Mouse (Mus musculus): Measurements from ENCODE around the gene Drc1.
A peak's percentile ranks its signal among the peaks of the same experiment; 100 is the strongest.

The Drc1 gene

DNA sequence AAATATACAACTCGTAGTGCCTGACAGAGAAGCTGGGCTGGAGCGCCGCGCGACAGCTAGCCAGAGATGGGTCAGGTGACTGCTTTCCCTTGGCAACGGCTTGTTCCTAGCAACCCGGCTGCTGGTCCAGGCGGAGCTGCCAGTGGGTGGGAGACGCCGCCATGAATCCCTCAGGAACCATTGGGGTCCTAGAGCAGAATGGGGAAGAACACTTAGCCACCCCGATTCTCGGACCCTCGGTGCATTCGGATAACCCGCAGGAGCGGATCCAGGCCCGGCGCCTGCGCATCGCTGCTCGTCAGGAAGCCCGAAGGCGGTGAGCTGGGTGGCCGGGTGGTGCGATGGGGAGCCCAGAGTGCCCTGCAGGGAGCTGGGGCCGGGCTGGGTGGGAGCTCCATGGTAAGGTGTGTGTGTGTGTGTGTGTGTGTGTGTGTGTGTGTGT, at the start of gene Drc1:
Drc1 (plus strand) TSS at position 98 of the 442 bp plus-strand sequence.
- DNase-seq: peak; percentile 63 to 68

DNA sequence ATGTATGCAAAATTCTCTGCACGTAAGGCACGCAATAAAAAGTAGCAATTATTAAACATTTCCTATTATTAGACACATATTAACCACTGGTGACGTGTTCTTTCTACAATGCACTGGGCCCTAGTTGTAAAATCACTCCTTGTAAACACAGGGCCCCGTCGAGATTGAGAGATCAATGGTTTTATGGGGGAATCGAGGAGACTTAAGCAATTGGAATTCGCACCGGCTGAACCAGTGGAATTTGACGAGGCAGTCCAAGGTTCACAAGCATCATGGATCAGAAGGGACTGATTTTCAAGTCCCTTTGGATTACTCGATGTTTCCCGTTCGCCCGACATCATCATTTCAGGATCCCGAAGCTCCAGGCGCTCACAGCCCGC, 49.3 kb upstream of the Drc1 start:
- DNase-seq: no peak

DNA sequence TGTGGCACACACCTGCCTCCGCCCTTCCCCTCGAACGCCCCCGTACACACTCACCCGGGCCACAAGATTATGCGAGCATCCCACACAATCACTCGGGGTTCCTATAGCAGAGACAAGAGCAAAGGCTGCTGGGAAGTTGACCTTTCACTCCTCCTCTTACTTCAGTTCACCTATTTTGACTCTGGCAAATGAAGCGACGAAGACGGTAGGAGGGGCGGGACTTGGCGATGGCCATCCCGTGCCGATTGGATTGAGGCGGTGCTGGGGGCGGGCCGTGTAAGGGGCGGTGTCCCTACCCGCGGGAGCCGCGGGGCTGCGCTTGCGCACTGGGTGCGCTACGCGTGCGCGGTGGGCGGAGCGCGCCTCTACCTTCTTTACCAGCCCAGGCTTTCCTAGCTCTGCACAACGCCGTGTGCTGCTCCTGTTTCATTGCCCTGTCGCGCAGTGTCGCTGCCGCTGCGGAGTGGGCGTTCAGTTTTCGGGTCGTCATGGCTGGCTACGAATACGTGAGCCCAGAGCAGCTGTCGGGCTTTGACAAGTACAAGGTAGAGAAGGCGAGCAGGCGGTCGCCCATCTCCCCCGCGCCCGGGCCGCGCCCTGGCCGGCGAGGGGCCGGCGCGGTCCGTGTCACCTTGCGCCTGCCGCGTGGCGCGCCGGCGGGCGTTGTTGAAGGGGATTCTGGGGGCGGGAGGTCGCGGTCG, 48.8 kb upstream of the Drc1 start, which contains the start of gene Selenoi:
Selenoi (plus strand) TSS at position 311 of the 701 bp plus-strand sequence.
- DNase-seq: peak; percentile 98 to 99

DNA sequence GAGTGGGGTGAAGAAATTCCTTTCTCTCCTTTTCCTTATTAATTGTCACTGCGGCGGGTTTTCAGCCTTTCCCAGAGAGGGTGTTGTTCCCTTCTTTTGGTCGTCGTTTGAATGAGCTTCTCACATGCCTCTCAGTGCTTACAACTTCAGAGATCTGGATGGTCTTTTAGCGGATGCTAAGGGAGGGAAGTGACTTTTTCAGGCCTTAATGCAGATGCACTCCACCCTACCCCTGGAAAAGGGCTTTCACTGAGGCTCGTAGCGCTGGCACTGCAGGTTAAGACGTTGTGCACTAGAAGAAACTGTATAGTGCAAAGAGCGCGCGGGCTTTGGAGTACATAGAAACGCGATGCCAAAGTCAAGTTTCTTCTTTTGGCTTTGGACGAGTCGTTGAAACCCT, 48.1 kb upstream of the Drc1 start:
- DNase-seq: peak; percentile 28 to 44

DNA sequence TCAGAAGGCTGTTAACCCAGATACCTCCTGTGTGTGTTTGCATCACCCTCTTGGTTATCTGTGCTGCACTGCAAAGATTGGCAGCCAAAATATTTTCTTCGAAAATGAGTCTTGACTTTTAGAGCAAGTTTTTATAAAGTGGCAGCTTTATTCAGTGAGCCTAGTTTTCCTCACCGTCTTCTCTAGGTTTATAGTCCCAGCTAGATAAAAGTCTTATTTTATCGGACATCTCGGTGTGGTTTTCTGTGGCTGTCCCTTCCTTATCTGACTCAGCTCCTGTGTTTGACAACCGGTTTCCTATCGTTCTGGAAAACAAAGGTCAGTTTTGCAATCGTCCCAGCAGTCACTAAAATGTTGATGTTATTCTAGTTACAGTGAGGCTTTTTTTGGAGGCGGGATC, 47.2 kb upstream of the Drc1 start:
- no peak for DNase-seq

DNA sequence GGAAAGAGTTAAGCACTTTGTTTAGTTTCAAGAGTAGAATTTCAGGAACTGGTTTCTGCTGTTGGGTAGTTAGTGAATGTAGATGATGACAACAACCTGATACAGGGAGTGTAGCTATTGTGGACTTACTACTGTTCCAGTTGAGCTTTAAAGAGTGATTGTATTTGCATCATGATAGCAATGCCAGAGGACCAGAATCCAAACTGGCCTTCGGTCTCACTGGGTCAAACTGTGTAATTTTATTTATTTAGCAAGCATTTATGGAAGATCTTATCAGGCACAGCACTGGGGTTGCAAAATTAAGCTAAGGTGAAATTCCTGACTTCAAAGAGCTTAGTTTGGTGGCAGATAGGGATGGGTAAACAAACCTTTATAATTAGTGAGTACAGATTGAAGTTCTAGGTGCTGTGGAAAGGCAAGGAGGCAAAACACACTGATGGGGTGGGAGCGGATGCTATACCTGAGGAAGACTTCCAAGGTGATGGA, 45.5 kb upstream of the Drc1 start:
- DNase-seq: no peak

DNA sequence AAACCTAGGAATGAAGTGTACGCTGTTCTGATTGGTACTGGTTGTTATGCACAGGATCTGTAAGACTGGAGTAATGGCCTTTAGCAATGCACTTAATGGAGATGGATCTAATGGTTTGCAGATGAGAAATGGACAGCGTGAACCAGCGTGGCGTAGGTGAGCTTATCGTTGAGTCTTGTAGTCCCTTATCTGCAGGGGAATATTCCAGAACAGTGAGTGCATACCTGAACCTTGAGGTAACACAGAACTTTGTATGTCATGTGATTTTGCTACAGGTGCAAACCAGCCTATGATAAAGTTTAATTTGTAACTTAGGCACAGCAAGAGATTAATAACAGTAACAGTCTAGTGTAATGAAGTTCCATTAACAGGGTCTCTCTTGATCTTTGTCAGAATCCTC, 42.7 kb upstream of the Drc1 start:
- DNase-seq: no peak

DNA sequence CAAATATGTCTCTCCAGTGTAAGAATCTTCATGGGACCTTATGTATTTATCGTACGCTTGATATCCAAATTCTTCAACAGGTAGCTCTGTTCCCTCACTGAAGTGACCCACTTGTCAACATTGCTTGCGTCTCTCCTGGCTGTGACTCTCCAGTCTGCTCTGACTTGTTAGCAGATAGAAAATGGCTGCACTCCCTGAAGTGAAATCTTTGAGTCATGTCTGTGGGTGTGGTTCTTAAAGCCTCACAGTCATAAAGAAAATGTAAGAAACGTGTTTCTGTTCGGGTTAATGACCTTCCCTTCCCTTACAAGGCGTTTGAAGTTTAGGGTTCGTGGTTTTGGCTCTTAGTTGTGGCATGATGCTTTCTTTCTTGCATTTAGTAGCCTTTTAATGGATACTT, 40.6 kb upstream of the Drc1 start:
- DNase-seq: no peak

DNA sequence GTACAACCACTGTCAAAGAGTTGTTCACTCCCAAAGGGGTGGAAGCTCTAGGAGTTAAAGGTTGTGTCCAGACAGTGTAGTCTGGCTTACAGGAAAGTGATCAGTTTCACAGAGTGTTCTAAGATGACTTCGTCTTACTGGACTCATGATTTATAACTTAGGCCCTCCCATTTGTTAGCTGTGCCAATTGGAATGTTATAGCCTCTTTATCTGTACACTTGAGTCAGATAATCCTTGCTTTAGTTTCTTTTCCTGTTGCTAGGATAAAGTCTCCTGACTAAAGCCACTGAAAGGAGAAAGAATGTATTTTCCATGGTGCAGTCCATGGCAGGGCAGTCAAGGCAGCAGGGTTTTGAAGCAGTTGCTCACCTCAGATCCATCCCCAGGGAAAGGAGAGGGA, 38.8 kb upstream of the Drc1 start:
- no peak for DNase-seq

DNA sequence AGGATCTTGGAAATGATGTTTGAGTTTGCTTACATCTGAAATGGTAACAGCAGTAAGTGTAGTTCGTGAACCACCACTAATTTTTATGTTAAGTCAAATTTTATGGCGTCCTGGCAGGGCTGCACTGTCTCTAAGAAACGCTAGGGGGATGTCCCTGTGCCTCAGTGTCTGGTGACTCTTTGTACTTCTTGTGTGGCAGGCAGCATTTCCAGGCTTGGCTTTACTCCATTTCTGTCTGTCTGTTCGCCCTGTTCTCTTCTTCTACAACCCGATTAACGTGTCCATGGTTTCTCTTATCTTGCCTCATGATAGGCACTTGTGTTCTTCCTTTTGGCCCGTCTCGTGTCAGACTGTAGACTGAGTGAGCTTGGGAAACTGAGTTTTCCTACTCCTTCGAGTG, 37.4 kb upstream of the Drc1 start:
- peak; percentile 16 to 28 for DNase-seq

DNA sequence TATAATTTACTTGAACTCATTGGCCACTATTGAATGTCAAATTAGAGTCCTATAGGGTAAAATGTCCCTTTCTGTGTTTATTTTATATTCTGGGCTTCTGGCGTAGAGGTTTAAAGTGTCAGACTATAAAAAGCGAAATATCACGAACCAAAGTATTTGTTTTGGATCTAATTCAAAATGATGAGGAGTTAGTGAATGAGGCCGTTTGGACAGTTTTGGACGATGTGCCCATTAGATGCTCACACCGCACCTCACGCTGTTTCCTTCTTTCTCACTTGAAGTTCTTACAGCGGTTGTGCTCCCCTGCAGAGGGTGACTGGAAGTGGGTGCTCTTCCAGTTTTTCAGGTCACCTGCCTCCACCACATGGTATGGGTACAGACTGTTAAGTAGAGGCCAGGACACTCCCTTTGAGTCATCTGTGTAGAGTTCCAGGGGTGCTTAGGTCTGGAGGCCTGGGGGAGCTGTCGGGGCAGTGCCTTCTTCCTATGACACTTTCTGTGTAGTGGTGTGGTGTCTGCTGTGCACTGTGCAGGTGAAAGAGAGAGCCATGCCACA, 35.2 kb upstream of the Drc1 start:
- no peak for DNase-seq

DNA sequence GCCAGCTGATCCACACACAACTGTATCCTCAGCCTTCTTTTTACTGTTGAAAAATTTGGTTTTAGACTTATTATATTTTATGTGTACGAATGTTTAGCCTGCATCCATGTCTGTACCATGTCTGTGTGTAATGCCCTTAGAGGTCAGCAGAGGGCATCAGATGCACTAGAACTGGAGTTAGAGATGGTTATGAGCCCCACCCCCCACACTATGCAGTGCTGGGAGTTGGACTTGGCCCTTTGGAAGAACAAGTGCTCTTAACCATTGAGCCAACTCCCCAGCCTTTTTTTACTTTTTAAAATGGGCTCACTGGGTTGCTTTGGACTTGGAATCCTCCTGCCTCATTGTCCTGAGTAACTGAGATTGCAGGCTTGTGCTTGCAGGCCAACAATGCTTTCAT, 33.5 kb upstream of the Drc1 start:
- DNase-seq: peak; percentile 12 to 19

DNA sequence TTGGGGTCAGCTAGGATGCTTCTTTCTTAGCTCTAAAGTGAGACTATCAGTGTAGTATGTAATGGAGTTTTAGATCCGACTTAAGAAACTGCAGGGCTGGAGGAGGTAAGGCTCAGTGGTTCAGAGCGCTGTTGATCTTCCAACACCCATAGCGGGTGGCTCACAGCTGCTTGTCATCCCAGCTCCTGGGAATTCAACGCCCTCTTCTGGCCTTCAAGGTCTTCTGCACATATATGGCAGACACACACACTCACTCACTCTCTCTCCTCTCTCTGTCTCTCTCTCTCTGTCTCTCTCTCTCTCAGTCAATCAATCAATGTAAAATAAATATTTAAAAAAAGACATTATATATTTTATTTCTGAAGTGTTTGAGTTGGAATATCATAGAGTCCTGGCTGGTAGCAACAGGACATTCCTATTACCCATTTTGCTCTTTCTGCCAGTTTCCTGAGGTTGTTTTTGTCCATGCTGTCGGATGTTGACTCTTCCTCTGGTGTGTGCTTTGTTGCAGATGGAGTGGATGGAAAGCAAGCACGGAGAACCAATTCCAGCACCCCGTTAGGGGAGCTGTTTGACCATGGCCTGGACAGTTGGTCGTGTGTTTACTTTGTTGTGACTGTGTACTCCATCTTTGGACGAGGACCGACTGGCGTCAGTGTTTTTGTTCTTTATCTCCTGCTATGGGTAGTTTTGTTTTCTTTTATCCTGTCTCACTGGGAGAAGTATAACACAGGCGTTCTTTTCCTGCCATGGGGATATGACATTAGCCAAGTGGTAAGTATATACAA, 25.4 kb upstream of the Drc1 start:
- DNase-seq: no peak

DNA sequence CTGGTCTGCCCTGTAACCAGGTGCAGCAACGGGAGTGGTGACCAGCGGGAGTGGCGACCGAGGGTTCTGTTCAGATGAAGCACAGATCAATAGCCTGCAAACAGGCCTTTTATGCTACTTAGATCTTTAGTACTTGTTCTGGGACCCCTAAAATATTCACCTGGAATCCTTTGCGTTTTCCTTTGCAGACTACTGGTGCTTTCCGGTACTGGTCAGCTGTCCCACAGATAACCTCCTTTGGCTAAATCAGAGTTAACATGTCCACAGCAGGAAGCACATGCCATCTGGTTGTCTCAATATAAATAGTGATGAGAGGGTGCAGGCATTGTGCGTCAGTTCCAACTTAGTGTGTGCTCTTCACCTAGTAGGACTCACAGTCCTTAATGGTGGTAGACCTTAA, 22.4 kb upstream of the Drc1 start:
- DNase-seq: no peak

DNA sequence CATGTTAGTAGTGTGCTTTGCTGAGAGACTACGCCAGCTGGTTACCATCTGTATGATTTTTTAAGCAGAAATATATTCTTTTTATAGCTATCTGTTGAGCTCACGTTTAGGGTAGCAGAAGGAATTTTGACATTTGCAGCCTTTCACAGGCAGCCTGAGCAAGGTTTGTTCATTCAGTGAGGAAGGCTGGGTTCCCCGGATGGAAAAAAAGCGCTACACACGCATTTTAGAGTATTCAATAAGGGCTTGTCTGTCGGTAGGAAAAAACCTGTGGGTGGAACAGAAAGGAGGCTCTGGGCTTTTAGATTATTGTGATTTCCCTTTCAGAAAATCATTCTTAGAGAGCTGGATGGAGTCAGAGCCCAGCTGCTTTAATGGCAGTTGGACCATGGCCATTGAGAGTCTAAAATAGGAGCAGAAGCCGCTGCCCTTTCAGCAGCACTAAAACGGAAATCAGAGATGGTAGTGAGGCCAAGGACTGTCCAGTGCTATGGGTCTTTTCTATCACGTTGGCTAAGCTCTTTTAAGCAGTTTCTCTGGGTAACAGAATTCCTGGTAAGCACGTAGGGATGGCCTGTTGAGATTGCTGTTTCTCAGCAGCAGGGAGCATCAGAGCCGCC, 10.5 kb upstream of the Drc1 start:
- DNase-seq: peak in 1 of 2 experiments; percentile 38

DNA sequence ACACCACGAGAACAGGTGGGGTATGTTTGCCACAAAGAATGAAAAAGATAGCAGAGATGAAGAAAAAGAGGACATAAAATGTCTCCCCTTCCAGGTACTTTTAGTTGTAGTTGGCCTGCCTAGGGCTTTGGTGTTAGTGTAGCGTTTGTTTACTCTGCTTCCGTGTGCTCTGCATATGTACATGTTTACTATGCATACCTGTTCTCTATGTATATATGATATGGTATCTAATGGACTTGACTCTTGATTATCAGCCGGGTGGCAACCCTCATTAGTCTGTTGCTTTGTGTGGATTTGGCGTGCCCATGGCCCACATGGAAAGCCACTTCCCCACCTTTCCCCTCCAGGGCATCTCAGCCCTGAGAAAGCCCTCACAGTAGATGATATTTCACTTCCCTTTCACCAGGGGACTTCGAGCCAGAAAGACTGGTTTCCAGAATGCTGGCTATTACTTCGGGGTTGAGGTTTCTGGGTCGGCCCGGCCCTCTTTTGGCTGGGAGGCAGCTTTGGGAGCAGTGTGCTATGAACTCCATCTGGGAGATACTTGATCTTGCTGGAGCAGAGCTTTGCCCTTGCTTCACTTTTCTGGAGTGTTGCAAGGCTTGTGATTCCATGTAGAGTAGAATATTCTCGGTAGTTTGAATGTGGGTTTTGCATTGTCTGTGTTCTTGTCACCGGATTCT, 9.4 kb upstream of the Drc1 start:
- DNase-seq: peak in 1 of 2 experiments; percentile 27

DNA sequence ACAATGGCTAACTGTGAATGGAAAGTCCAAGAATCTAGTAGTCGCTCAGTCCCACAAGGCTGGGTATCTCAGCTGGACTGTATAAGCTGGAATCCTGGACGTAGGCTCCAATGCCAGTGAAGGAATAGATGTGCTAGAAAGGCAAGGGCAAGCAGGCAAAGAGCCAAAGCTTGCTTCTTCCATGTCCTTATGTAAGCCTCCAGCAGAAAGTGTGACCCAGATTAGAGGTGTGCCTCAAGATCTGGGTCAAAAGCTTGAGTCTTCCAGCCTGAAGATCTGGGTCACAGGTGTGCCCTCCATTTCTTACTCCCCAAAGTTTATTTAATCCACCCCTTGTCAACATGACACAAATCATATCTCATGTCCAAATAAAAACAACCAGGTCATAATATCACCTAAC, 4.8 kb upstream of the Drc1 start:
- DNase-seq: no peak

DNA sequence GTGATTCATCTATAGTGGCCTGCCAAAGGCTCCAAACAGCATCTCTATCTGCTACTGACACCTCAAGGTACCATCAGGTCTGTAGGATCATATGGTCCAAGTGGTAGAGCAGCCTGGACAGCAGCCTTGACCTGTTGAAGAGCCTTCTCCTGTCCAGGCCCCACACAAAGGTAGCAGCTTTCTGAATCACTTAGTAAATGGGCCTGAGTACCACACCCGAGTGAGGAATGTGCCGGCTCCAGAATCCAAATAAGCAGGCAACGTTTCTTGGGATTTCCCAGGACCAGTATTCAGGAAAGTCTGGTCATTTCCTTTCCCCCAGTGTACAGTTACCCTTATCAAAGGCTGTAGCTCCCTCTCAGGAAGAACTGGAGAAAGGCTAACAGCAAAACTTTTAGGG, 2.2 kb upstream of the Drc1 start:
- no peak for DNase-seq

DNA sequence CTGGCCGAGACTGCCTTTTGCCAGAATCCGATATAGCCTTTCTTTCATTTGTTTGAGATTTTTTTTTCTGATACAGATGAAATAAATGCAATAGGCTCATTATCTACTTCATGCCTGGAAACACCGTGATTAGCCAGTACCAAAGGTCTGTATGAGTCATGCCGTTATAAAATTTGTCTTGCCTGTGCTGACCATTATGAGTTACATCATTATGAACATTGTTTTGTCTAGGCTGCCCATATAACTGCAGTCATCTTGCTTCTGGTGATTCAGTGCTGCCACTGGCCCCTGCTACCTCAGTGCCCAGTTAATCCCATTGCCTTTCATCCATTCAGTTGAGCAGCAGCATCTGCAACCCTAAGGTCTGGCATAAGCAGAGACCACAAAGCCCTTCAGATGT, 1.7 kb upstream of the Drc1 start:
- no peak for DNase-seq

DNA sequence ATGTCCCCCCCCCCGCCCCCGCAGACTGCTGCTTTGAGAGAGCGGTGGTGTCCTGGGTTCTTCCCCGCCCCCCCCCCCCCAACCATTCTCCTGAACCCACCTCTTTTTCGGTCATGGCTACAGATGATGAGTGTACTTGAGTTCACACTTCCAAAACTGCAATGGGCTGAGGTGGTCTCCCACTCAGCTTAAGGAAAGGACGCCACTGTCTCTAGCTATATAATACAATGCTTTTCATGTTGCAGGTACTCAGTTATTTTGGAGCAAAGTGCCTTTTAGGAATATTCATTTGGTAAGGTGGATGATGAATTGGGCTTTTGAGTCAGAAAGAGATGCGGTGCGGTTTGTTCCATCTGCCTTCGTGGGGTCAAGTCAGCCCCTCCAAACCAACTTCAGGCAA, 324 bp upstream of the Drc1 start:
- DNase-seq: no peak

DNA sequence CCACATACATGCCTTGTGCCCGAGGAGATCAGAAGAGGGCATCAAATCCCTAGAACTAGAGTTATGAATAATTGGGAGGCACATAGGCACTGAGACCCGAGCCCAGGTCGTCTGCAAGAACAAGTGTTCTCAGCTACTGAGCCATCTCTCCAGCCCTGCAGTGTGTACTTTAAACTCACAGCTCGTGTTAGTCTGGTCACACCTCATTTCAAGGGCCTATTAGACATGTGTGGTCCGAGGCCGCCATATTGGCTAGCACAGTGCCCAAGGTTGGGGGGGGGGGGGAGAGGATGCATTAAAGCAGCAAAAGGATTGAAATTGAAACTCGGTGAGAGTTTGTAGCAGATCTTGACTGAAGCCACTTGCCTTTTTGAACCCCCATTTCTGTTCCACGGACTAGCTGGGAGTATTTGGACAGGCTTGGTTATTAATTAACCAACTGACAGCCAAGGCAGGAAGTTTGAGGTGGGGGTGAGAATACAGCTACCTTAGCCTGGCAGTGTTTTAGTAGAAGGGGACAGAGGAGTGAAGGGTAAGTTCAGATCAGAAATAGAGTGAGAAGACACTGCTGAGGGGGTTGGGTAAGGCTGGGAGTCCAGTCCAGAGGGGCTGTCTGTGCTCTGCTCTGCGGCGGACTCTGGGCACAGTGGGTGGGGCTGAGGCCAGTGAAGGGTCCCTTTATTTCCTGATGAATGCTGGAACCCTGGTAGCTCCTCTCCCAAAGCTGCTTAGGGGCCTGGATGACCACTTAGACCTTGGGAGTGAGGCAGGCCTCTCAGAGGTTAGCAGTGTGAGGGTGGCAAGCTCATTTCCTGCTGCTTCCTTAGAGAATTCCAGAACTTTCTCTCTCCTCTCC, 5.0 kb downstream of the Drc1 start:
- peak in 1 of 2 experiments; percentile 20 for DNase-seq
